Mouse (Mus musculus): ENCODE measurements around the gene Olfr1371. TPM values are rescaled to one million over a fixed set of nuclear protein-coding genes. Genes with fewer than 3 reads are reported as not detected.

Gene Olfr1371
- polyA plus RNA-seq (2017; shearing (Covaris generic)): not detected

DNA sequence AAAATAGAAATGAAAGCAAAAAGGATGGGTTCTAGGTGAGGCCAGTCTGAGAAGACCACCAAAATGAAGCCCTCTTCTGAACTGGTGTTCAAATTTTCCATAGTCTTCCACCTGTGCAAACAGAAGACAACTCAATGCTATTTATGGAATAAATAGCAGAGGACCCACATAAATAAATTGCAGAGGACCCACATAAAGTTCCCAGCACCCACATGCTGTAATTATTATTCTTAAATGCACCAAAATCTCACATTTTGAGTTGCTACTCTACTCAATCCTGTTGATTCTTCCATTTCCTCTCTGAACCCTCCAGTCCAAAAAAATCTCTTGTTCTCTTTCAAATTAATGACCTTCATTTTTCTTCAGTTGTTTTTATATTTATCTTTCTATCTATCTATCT lies at the start of gene Olfr1371:
Gene Olfr1371, minus strand, starts transcription at position 101 of the 400 bp plus-strand sequence.

DNA sequence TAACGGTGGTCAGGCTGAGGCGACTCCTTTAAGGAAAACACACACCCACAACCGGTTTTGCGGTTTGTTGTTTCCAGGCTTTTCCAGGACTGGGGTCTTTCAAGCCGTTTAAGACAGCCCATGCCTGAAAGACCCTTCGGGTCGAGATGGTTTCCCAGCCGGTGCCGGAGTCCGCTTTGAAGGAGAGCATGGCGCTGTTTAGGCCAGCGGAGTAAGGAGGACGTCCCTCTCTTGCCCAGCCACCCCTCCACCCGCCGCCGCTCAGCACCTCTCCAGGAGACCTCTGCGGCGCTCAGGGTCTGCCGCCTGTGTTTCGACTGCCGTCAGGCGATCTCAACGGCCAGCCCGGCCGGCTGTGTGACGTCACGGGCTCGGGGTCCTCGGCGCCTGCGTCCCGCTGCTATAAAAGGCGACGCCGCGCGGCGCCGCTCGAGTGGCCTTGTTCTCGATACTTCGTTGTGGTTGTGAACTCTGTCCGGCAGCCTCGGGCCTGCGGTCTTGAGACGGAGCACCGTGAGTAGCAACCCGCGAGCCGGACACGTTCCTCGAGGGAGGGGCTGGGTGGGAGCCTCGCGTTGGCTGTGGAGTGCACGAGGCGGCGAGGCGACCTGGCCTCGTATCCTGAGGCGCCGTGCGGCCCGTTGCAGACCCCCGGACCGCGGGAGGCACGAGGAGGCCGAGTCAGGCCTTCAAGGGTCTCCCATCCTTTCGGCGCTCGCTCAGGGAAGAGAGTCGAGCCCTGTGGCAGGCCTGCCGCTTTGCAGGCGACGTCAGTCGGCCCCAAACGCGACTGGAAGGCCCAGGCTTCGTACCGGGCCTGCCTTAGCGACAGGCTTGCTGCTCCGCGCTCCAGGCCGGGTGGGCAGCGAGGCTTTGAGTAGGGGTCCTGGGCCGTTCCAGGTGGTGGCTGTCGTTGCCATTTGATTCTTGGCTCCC lies 18.1 kb upstream of the Olfr1371 start, which contains the start of gene Skp1a:
Gene Skp1a, plus strand, starts transcription at position 390 of the 936 bp plus-strand sequence.

Other genes with a start within 250 kb of the Olfr1371 start
- gene Cdkn2aipnl, start 246.3 kb downstream of the Olfr1371 start, polyA plus RNA-seq (2017; shearing (Covaris generic)): 75.5 TPM
- gene Ube2b, start 213.2 kb downstream of the Olfr1371 start, polyA plus RNA-seq (2017; shearing (Covaris generic)): 535 TPM
- gene Cdkl3, start 209.8 kb downstream of the Olfr1371 start, polyA plus RNA-seq (2017; shearing (Covaris generic)): 3.0 TPM
- gene Ppp2ca, start 115.3 kb downstream of the Olfr1371 start, polyA plus RNA-seq (2017; shearing (Covaris generic)): 163 TPM
- gene Olfr1373, start 68.5 kb downstream of the Olfr1371 start, polyA plus RNA-seq (2017; shearing (Covaris generic)): not detected
- gene Skp1a, start 18.0 kb upstream of the Olfr1371 start, polyA plus RNA-seq (2017; shearing (Covaris generic)): 296 TPM
- gene Tcf7, start 69.0 kb upstream of the Olfr1371 start, polyA plus RNA-seq (2017; shearing (Covaris generic)): 1,893 TPM
- gene Vdac1, start 146.9 kb upstream of the Olfr1371 start, polyA plus RNA-seq (2017; shearing (Covaris generic)): 64.6 TPM
- gene 9530068E07Rik, start 182.4 kb upstream of the Olfr1371 start, polyA plus RNA-seq (2017; shearing (Covaris generic)): 89.9 TPM

Data from naive thymus-derived CD4-positive, alpha-beta T cell, adult 5 months (primary cell).